Mouse (Mus musculus) adipocyte (in vitro differentiated cells): ENCODE data around the gene Zfp622.
"Not testable (repeated sequence)": the region's sequence is repeated elsewhere in the genome, so short reads cannot be mapped to it uniquely, and the experiment has no call there.

ENCODE experiments used
- DNase-seq: peaks from one replicate; pipeline ENCODE4 v3.0.0-alpha.2; 2016; ENCODE audit warnings: low spot score

The Zfp622 gene

DNA sequence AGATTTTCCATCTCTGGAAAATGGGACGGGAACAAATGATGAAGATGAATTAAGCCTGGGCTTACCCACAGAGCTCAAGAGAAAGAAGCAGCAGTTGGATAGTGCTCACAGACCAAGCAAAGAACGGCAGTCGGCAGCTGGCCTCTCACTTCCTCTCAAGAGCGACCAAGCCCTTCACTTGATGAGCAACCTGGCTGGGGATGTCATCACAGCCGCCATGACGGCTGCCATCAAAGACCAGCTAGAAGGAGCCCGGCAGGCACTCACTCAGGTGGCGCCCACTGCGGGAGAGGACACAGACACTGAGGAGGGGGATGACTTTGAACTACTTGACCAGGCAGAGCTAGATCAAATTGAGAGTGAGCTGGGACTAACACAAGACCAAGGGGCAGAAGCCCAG is 12.6 kb upstream of the Zfp622 start:
- no peak for DNase-seq

DNA sequence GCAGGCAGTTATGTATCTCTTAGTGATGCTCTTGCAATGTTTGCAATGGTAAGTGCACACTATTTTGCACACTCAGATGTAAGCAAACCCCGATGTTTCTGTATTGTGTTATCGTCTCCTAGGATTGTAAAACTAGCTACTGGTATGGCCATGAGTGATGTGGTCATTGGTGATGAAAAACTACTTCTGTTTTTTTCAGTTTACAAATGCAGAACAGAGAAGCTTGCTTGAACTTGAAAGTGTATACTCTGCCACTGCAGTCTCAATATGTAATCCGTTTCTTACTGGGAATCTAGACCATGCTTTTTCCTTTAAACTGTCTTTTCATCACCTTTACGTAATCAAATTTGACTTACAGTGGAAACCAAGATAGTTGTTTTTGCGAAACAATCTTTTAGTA is 11.4 kb upstream of the Zfp622 start:
- DNase-seq: no peak

DNA sequence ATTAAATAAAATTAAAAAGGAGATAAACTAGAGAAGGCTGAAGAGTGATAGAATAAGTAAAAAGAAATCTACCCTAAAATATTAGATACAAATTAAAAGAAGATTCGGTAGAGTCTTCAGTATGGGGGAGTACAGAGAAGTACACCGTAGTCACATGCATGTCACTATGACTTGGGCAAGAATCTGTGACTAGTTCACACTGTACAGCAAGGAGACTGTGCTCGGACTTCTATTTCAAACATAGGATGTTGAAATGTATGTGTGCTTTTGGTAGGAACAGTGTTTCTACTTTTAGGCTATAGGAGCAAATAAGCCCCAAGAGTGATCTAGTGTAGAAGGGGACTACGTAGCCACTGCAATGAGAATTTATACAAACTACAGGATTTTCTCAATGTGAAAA is 9.8 kb upstream of the Zfp622 start:
- no peak for DNase-seq

DNA sequence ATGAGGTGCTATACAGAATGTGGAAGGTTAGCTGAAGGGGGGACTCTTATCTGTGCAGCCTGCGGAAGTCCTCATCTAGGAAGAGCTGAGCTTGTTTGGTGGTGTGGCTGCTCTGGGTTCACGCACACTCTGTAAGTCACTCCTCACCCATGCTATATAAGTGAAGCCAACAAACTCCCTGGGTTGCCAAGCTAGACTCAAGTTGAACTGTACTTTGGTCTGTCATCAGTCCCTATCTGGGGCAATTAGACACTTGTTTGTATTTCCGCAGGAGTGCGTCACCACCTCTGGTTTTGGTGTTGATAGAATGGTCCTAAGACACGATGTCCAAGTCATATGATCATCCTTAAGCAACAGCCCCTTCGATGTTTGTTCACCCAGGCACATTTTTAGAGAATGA is 8.4 kb upstream of the Zfp622 start:
- DNase-seq: no peak

DNA sequence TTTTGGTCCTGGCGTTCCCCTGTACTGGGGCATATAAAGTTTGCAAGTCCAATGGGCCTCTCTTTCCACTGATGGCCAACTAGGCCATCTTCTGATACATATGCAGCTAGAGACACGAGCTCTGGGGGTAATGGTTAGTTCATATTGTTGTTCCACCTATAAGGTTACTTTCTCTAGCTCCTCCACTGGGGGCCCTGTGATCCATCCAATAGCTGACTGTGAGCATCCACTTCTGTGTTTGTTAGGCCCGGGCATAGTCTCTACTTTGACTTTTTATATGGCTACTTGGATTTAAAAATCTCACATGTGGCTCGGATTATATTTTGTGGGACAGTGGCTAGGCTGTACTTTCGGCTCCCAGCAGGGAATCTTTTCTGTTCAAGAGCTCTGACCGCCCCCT is 552 bp upstream of the Zfp622 start:
- DNase-seq: not testable (repeated sequence)

DNA sequence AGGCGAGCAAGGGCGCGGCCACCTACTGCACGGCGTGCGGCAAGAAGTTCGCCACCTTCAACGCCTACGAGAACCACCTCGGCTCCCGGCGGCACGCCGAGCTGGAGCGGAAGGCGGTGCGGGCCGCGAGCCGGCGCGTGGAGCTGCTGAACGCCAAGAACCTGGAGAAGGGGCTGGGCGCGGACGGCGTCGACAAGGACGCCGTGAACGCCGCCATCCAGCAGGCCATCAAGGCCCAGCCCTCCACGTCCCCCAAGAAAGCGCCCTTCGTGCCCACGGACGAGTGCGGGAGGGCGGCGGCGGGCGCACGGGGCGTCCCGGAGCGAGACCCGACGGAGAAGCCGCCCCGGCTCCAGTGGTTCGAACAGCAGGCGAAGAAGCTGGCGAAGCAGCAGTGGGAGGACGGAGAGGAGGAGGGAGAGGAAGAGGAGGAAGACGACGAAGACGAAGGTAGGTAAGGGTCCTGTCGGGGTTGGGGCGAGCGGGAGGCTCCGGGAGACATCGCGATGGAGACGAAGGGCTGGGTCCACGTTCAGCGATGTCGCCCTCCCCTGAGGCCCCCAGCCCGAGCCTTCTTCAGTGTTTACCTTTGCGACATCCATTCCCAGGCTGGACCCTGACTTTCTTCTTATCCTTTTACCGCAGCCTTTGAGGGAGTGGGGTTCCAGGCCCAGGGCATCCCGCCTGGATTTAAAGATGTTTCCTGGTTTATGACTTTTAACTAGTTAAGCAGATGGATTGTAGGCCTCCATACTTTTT is 747 bp downstream of the Zfp622 start:
- peak; percentile 15 for DNase-seq

DNA sequence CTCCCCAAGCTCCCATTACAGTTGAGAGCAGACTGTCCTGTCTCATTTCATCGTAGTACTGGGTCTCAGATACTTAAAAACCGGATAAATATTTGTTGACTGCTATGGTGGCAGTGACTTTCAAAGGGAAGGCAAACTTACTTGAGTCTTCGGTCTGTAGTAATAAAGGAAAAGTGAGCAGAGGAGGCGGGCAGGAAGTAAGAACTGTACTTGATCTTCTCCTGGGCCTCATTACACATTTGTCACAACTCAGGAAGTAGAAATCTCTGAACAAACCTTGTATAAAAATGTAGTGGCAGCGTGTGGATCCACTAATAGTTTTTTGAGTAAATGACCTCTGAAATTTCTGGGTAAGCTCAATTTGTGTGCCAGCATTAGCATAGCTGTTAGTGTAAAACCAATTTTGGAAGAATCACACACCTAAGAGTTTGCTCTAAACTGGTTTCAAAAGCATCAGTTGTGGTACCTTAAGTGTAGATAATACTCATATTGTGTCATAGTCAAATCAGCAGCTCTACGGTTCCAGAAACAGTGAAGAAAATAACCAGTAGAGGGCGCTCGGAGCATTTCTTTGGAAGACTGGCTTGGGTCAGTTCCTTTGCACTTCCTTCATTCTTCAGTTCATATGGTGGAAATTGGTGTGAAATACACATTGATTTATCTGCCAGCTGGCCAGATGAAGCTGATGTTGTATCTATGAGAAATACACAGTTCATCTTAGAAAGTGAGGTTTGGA is 9.0 kb downstream of the Zfp622 start:
- peak; percentile 80 for DNase-seq

DNA sequence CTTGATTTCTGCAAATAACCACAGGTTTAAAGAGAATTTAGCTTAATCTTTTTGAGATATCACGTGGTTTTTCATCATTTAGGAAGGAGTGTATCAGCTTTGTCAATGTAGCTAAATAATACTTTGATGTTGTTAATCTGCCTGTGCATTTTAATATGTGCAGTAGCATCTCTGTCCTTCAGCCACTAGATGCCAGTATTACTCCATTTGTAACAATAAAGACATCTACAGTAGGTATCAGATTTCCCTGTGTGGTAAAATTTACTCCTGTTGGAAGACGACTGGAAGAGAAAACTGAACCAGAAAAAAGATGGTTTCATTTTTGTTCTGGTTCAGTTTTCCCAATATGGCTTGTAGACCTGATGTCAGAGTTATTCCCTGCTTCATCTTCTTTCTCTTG is 11.4 kb downstream of the Zfp622 start:
- peak; percentile 53 for DNase-seq

DNA sequence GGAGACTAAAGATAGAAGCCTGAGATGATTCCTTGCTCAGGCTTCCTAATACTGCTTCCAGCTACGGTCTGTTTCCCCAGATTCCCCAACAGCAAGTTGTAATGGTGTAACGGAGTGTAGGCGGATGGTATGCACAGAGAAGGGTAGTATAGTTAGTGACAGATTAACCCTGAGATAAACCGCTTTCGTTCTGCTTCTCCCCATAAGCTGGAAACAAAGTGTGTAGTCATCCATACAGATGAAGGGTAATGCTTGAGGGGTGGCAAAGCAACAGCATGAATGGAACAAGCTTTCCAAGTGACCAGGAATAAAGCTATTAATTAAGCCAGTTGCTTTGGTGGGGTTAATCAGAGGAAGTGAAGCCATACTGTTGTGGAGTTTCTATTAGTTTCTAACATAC is 15.4 kb downstream of the Zfp622 start:
- DNase-seq: not testable (repeated sequence)

DNA sequence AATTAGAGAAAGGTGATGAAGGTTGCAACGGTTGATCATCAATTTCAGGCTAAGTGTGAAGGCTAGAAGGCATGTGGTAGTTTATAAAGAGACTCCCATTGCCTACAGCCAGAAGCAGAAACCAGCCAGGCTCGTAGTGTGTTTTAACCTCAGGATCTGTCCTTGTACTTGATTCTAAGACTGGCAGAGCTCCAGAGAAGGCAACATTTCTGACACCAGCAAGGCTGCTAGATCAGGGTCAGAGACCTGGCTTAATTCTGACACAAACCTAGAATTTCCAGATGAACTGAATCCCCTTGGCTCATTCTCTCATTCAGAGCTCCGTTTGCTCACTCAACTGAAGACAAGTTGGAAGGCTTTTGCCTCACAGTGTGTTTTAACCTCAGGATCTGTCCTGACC is 24.5 kb downstream of the Zfp622 start:
- no peak for DNase-seq

DNA sequence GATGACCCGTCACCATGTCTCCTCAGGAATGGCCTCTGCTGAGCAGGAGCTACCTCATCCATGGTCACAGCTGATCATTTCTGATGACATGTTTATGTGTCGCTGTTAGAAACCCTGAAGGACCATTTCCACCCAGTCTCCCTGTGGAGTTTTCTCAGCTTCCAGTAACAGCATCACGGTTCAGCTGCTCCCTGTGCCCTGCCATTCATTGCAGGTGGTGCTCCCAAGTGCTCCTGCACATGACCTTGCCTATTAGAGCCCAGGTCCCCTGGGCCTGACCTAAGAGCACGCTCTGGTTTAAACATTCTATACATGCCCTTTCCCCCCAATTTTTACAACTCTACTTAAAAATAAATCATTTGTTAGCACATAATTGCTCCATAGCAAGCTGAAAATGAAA is 28.7 kb downstream of the Zfp622 start:
- DNase-seq: no peak

DNA sequence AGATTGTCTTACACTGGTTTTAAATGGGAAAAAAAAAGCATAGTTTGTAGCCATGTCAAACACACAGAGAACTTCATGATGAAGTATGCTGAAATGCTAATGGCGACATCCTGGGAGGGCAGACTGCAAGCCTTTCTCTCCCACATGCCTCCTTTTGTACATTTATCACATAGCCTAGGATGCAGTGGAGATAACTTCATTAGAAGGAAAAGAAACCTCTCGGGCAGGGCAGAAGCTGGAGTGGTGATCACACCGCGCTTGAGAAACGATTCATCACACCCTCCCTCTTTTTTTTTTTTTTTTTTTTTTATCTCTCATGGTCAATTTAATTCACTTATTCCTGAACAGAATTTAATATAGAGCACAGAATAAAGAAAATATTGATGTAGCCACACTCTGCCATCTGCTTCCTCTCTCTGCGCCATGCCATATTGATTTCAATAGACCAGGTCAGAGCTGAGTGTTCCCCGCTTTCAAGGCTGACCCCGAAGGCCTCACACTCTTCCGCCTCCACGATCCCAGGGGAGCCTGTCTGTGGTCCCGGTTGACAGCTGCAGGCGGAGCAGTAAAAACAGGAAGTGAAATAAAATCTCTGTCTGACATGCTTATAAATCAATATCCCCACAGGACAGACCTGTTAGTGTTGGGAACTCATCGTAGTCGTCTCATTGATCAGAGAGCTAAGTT is 32.0 kb downstream of the Zfp622 start:
- DNase-seq: no peak

DNA sequence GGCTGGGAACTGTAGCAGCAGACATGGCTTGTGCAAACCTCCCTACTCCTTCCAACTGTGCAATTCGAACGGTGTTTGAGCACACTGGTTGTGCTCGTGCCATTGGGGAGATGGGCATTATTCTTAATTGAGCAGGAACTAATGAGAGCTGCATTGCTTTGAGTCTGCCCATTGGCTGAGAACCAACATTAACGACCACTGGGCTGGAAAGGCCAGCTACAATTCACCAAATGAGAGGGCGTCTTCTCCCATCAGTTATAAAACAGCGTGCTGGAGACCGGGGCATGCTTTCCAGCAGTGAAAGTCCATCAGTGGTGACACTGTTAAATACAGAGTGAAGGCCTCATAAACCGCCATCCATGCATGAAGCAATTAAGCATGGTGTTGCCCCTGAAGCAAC is 37.6 kb downstream of the Zfp622 start:
- no peak for DNase-seq

DNA sequence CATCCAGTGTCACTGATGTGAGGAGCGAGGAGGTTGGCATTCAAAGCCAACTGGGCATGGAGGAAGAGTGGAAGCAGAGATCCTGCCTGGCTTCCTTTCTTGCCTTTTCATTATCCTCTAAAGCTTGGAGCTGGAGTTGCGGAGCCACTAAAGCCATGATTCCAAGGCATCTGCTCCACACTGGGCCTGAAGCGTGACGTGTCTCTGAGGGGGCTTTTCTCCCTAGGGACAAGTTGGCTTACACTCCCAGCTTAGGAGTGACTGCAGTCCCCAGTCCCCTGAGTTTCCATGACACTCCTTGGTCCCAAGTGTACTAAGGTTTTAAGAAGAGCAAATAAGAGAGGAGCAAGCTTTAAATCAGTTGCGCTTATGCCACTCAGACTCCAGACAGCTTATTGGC is 38.5 kb downstream of the Zfp622 start:
- no peak for DNase-seq

DNA sequence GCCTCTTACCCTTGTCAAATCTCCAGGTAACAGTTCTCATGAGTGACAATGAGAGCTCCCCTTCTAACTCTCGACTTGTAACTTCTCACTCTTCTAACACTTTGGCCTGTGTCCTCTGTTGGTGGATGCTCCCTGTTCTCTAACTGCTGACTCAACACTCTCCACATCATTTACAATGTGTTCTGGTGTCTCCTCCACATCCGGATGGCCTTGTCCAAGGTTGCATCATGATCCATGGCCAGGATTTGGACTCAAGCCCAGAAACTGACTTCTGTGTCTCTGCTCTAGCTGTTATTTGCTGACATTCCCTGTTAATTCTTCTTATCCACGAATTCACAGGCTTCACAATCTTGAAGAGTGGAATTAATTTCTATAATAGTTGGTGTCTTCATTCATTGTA is 47.5 kb downstream of the Zfp622 start:
- peak; percentile 75 for DNase-seq

DNA sequence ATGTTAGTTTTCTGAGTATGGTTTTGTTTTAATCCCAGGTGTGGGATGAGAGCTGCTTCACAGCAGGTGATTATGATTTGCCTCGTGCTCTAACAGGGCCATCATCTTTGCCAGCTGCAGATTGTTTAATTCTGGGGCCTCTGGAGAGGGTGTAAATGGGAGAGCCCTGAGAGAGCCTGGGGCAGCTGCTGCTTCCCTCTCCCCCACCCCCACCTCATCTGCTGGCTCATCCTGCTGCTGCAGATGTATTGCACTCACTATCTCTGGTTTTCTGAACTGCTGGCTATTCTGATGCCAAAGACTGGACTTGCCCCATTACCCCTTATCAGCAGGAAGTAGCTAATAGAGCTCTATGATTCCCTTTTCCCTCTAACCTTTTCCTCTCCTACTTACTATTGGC is 56.4 kb downstream of the Zfp622 start:
- no peak for DNase-seq

DNA sequence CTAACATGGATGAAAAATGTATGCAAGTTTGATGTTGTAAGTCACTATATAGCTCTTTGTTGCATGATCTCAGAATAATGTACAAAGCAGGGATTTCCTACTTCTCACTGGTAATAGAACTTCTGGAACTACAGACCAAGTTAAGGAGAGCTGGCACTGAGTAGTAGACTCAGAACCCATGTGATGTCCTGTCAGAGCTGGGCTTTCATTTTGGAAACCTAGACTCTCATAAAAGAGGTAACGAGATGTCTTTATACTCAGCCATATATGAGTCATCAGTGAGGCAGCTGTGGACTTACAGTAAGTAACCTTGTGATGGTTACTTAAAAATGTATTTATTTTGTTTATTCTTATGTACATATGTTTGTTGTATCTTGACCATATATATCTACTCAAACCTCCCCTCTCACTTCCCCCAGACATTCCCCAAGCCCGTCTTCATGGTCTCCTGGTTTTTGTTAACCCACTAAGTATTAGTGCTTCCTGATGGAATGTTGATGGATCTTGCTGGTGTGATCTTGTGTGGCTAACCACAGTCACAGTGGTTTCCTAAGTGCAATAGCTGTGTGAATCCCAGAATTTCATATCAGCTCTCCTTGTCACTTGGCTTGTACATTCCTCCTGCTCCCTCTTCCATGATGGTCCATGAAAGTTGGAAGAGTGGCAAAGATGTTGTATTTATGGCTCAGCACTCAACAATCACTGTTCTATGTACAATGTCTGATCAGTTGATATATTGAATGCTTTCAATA is 57.2 kb downstream of the Zfp622 start:
- no peak for DNase-seq
